Mouse (Mus musculus): ENCODE measurements around the gene Stk4. TPM values are rescaled to one million over a fixed set of nuclear protein-coding genes. Genes with fewer than 3 reads are reported as not detected.

Gene Stk4
- total RNA-seq, 1 experiment from 2014 or later, result 28.6 TPM

GRCm38 (mm10) chr2:164079488-164079887 is 9.4 kb downstream of the Stk4 start:
- no peak for DNase-seq

- DNase-seq, result no peak
Observed at GRCm38 (mm10) chr2:164081577-164081976, 11.5 kb downstream of the Stk4 start.

GRCm38 (mm10) chr2:164082175-164082574 is 12.1 kb downstream of the Stk4 start:
- no peak for DNase-seq

GRCm38 (mm10) chr2:164083609-164084341 is 13.7 kb downstream of the Stk4 start:
- peak; percentile 31 for DNase-seq

- peak; percentile 12 for DNase-seq
Observed at GRCm38 (mm10) chr2:164084342-164084700, 14.2 kb downstream of the Stk4 start.

GRCm38 (mm10) chr2:164087416-164088017 is 17.4 kb downstream of the Stk4 start:
- DNase-seq, result no peak

GRCm38 (mm10) chr2:164089508-164089907 is 19.4 kb downstream of the Stk4 start:
- no peak for DNase-seq

GRCm38 (mm10) chr2:164094152-164094551 is 24.0 kb downstream of the Stk4 start:
- DNase-seq, result no peak

GRCm38 (mm10) chr2:164098603-164099250 is 28.6 kb downstream of the Stk4 start:
- no peak for DNase-seq

GRCm38 (mm10) chr2:164101936-164102335 is 31.8 kb downstream of the Stk4 start:
- DNase-seq, result no peak

GRCm38 (mm10) chr2:164102366-164102765 is 32.2 kb downstream of the Stk4 start:
- no peak for DNase-seq

- peak; percentile 73 for DNase-seq
Observed at GRCm38 (mm10) chr2:164103501-164103900, 33.4 kb downstream of the Stk4 start.

- no peak for DNase-seq
Observed at GRCm38 (mm10) chr2:164106287-164107035, 36.3 kb downstream of the Stk4 start.

GRCm38 (mm10) chr2:164107125-164107874 is 37.2 kb downstream of the Stk4 start:
- no peak for DNase-seq

GRCm38 (mm10) chr2:164108501-164108900 is 38.4 kb downstream of the Stk4 start:
- DNase-seq, result no peak

- DNase-seq, result no peak
Observed at GRCm38 (mm10) chr2:164111546-164111945, 41.4 kb downstream of the Stk4 start.

- no peak for DNase-seq
Observed at GRCm38 (mm10) chr2:164114051-164114450, 43.9 kb downstream of the Stk4 start.

GRCm38 (mm10) chr2:164115531-164115930 is 45.4 kb downstream of the Stk4 start:
- DNase-seq, result no peak

- no peak for DNase-seq
Observed at GRCm38 (mm10) chr2:164119503-164119902, 49.4 kb downstream of the Stk4 start.

- DNase-seq, result no peak
Observed at GRCm38 (mm10) chr2:164123169-164123766, 53.1 kb downstream of the Stk4 start.

- peak; percentile 31 for DNase-seq
Observed at GRCm38 (mm10) chr2:164126533-164126955, 56.4 kb downstream of the Stk4 start.

- DNase-seq, result no peak
Observed at GRCm38 (mm10) chr2:164127297-164127696, 57.2 kb downstream of the Stk4 start.

All from adrenal gland, postnatal 14 days (tissue).